Mouse (Mus musculus) G1E (cell line): ENCODE measurements around the gene Cdca7l. TPM values are rescaled to one million over a fixed set of nuclear protein-coding genes. Genes with fewer than 3 reads are reported as not detected.

Experiments
- ATAC-seq: 2 replicates; pipeline ENCODE4 v1.8.0; 2016; ENCODE audit warnings: mild to moderate bottlenecking; ENCODE audit not compliant: insufficient number of reproducible peaks, poor library complexity, low FRiP score, severe bottlenecking; ENCODE audit errors: extremely low read depth
- DNase-seq: peaks from one replicate; pipeline ENCODE4 v3.0.0; 2012; ENCODE audit warnings: low spot score
- H3K27me3 ChIP-seq: 2 replicates; pipeline ENCODE4 v1.6.1; 2012; ENCODE audit warnings: mild to moderate bottlenecking, low read length, inconsistent platforms; ENCODE audit not compliant: insufficient read depth
- H3K36me3 ChIP-seq: replicated peaks from 2 replicates; pipeline ENCODE3; 2012; ENCODE audit warnings: mild to moderate bottlenecking, inconsistent platforms
- H3K4me1 ChIP-seq: 2 replicates; pipeline ENCODE4 v1.6.1; 2012; ENCODE audit warnings: low read depth, low read length, inconsistent platforms, mixed read lengths; ENCODE audit not compliant: insufficient read depth
- H3K4me3 ChIP-seq: 2 replicates; pipeline ENCODE4 v1.5.1; 2012; ENCODE audit warnings: low read depth, mild to moderate bottlenecking, inconsistent platforms, low read length, moderate library complexity, mixed read lengths
- H3K9me3 ChIP-seq: replicated peaks from 2 replicates; pipeline ENCODE4 v1.6.1; 2012; ENCODE audit warnings: inconsistent platforms
- CTCF ChIP-seq: IDR thresholded peaks from 2 replicates; pipeline ENCODE4 v1.5.1; 2012; ENCODE audit warnings: low read depth, low read length, inconsistent platforms, mixed read lengths
- GATA1 ChIP-seq: IDR thresholded peaks from 2 replicates; pipeline ENCODE4 v1.6.1; 2012; ENCODE audit warnings: borderline replicate concordance, low read length, inconsistent platforms, mixed read lengths
- GATA2 ChIP-seq: IDR thresholded peaks from 2 replicates; pipeline ENCODE4 v1.6.1; 2012; ENCODE audit warnings: low read depth, low read length, inconsistent platforms, borderline replicate concordance
- POLR2AphosphoS5 ChIP-seq: IDR thresholded peaks from 2 replicates; pipeline ENCODE4 v1.6.1; 2012; ENCODE audit warnings: low read depth, low read length, inconsistent platforms; ENCODE audit not compliant: insufficient replicate concordance
- TAL1 ChIP-seq: conservative IDR thresholded peaks from 2 replicates; pipeline ENCODE4 v1.6.1; 2012; ENCODE audit warnings: low read depth, low read length, inconsistent platforms, mixed read lengths
- polyA plus RNA-seq: library from polyadenylated mRNA; stranded (reverse); fragments of >175 nt; gene quantifications from 2 replicates; pipeline ENCODE4 v1.2.3, GENCODE M21; 2012
- total RNA-seq, 2 experiments: library from RNA; stranded (forward) in 1 of 2; stranded (reverse) in 1 of 2; fragments of 200-1000 nt in 1 of 2; fragments of >200 nt in 1 of 2; fragmentation: Nextera tagmentation in 1 of 2; gene quantifications; 2 replicates each; pipeline ENCODE4 v1.2.3; 2014 to 2017

Gene Cdca7l
- total and polyA plus RNA-seq, 3 experiments, result 6.8 to 19.9 (median 15.0) TPM

GRCm38 (mm10) chr12:117850472-117850871, 46.4 kb downstream of the Cdca7l start:
- no peak for DNase-seq
- no peak for TF ChIP-seq GATA2
- TF ChIP-seq TAL1, result no peak
- no peak for TF ChIP-seq CTCF
- no peak for TF ChIP-seq GATA1
- no peak for TF ChIP-seq POLR2AphosphoS5
- no peaks in the 10 kb centered on the region for H3K27me3 ChIP-seq
- no peaks in the 10 kb centered on the region for H3K4me1 ChIP-seq
- H3K36me3 ChIP-seq, result peaks cover 3% of the 10 kb centered on the region
- no peak overlapping the region for H3K4me3 ChIP-seq
- ATAC-seq, result no peak
- peaks cover 22% of the 10 kb centered on the region for H3K9me3 ChIP-seq

- Histone ChIP-seq H3K9me3 (peaks cover 25% of the 10 kb centered on the region), H3K36me3 (peaks cover 3% of the 10 kb centered on the region), H3K4me1 (no peaks in the 10 kb centered on the region), H3K4me3 (no peak overlapping the region), H3K27me3 (no peaks in the 10 kb centered on the region)
- peak; percentile 6 for DNase-seq
- ATAC-seq, result no peak
- TF ChIP-seq CTCF (peak; percentile 70), POLR2AphosphoS5 (no peak)
Observed at GRCm38 (mm10) chr12:117853316-117853715, 49.2 kb downstream of the Cdca7l start.

- ATAC-seq (no peak), DNase-seq (no peak)
- Histone ChIP-seq H3K4me1 (no peaks in the 10 kb centered on the region), H3K27me3 (no peaks in the 10 kb centered on the region), H3K9me3 (peaks cover 19% of the 10 kb centered on the region), H3K36me3 (no peaks in the 10 kb centered on the region), H3K4me3 (no peak overlapping the region)
- no peak for TF ChIP-seq CTCF
- TF ChIP-seq TAL1, result no peak
- no peak for TF ChIP-seq GATA1
- TF ChIP-seq POLR2AphosphoS5, result no peak
- TF ChIP-seq GATA2, result no peak
Observed at GRCm38 (mm10) chr12:117857023-117857422, 52.9 kb downstream of the Cdca7l start.

GRCm38 (mm10) chr12:117857884-117858283, 53.8 kb downstream of the Cdca7l start:
- H3K4me1 ChIP-seq, result no peaks in the 10 kb centered on the region
- H3K4me3 ChIP-seq, result no peak overlapping the region
- no peaks in the 10 kb centered on the region for H3K27me3 ChIP-seq
- no peaks in the 10 kb centered on the region for H3K36me3 ChIP-seq
- H3K9me3 ChIP-seq, result peaks cover 24% of the 10 kb centered on the region
- DNase-seq (no peak), ATAC-seq (no peak)
- no peak for TF ChIP-seq TAL1
- no peak for TF ChIP-seq GATA1

GRCm38 (mm10) chr12:117860840-117861239, 56.8 kb downstream of the Cdca7l start:
- no peaks in the 10 kb centered on the region for H3K36me3 ChIP-seq
- DNase-seq, result no peak
- no peak for ATAC-seq
- H3K27me3 ChIP-seq, result no peaks in the 10 kb centered on the region
- TF ChIP-seq TAL1 (no peak), CTCF (no peak), POLR2AphosphoS5 (no peak), GATA2 (no peak), GATA1 (no peak)
- H3K4me3 ChIP-seq, result no peak overlapping the region
- no peaks in the 10 kb centered on the region for H3K4me1 ChIP-seq
- H3K9me3 ChIP-seq, result peaks cover 18% of the 10 kb centered on the region

DNA sequence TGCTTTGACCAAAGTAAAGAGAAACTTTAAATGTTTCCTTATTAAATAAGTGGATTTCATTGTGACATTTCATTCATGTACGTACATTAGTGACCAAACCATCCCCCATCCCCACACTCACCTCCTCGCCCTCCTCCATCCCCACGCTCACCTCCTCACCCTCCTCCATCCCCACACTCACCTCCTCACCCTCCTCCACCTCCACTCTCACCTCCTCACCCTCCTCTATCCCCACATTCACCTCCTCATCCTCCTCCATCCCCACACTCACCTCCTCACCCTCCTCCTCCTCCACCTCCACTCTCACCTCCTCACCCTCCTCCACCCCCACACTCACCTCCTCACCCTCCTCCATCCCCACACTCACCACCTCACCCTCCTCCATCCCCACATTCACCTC, 57.2 kb downstream of the Cdca7l start:
- TF ChIP-seq CTCF, result no peak
- TF ChIP-seq GATA2, result no peak
- no peak for TF ChIP-seq GATA1
- TF ChIP-seq POLR2AphosphoS5, result no peak
- no peak for TF ChIP-seq TAL1
- no peaks in the 10 kb centered on the region for H3K27me3 ChIP-seq
- DNase-seq, result no peak
- no peak overlapping the region for H3K4me3 ChIP-seq
- ATAC-seq, result no peak
- H3K36me3 ChIP-seq, result peaks cover under 1% of the 10 kb centered on the region
- no peaks in the 10 kb centered on the region for H3K4me1 ChIP-seq
- peaks cover 16% of the 10 kb centered on the region for H3K9me3 ChIP-seq

DNA sequence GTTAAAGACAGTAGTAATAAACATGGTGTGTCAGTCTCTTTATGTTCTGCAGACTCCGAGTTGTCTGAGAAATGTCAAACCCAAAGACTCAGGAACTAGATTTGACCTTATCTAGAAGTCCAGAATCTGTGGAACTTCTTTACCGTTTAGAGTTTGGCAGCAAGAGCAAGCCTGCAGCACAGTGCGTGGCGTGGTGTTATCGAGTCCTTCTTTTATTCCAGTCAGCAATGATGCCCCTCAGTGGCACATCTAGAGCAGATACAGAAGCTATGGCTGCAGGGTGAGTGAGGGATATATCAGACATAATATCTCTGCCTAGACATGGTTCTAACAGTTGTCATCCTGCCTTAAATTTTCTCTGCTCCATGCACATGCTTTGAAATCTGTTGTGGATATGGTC, 58.6 kb downstream of the Cdca7l start:
- TF ChIP-seq TAL1, result no peak
- TF ChIP-seq POLR2AphosphoS5, result no peak
- TF ChIP-seq GATA2, result no peak
- no peak for TF ChIP-seq GATA1
- no peak for TF ChIP-seq CTCF
- Histone ChIP-seq H3K27me3 (no peaks in the 10 kb centered on the region), H3K9me3 (peaks cover 25% of the 10 kb centered on the region), H3K36me3 (peaks cover 11% of the 10 kb centered on the region), H3K4me1 (no peaks in the 10 kb centered on the region), H3K4me3 (no peak overlapping the region)
- ATAC-seq (no peak), DNase-seq (no peak)

GRCm38 (mm10) chr12:117867708-117868564, 63.8 kb downstream of the Cdca7l start:
- peaks cover 28% of the 10 kb centered on the region for H3K36me3 ChIP-seq
- no peaks in the 10 kb centered on the region for H3K27me3 ChIP-seq
- peaks cover 26% of the 10 kb centered on the region for H3K9me3 ChIP-seq
- ATAC-seq (no peak), DNase-seq (no peak)
- no peak for TF ChIP-seq GATA1
- no peak for TF ChIP-seq POLR2AphosphoS5
- no peak for TF ChIP-seq CTCF
- TF ChIP-seq TAL1, result no peak
- no peak for TF ChIP-seq GATA2
- no peaks in the 10 kb centered on the region for H3K4me1 ChIP-seq
- H3K4me3 ChIP-seq, result no peak overlapping the region
